Mouse (Mus musculus): ENCODE measurements around the gene Gpx1. TPM values are rescaled to one million over a fixed set of nuclear protein-coding genes. Genes with fewer than 3 reads are reported as not detected.
"Not testable (repeated sequence)": the region's sequence is repeated elsewhere in the genome, so short reads cannot be mapped to it uniquely, and the experiment has no call there.

Gpx1 gene
- polyA plus RNA-seq, 1 experiment from 2014 or later, result 429 TPM

DNA sequence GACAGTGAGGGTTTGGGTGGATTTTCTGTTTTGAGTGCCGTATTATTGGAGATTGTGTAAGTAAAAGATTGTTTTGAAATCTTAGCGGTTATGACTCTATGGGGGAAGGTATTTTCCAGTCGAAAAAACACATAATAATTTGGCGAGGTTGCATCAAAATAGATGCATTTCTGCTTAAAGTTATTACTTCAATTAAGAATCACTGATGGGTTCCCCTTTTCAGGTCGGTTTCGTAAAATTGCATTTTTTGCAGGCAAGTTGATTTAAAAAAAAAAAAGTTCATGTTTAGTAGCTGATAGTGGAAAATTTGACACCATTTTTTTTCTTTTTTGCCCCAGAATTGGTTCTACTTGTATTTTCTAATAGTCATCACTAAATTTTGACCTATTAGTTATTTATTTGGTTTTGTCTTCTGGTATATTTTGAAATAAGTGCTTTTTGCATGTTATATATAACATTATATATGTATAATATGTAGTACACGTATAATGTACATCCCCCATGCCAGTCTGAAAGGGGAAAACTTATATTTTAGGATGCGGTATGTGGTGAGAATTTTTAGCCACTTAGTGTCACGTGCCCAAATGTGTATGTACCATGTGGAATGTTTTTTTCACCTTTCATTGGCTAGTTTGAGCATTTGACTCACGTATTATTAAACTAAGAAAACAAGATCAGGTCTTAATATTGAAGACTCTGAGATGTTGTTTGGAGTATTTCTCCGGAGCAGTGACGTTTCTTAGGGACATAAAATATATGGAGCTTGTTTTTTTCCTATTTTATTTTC, 31.5 kb upstream of the Gpx1 start:
- Histone ChIP-seq H3K27ac (peak overlapping the region; percentile 96), H3K36me3 (replicated peaks) (peaks cover 16% of the 10 kb centered on the region), H3K9ac (peak overlapping the region; percentile 91), H3K4me2 (peak overlapping the region; percentile 61), H3K9me3 (no peaks in the 10 kb centered on the region), H3K27me3 (replicated peaks) (no peaks in the 10 kb centered on the region), H3K4me1 (peaks cover 39% of the 10 kb centered on the region), H3K4me3 (peak overlapping the region; percentile 86)
- 20% methylated on average over 12 of the region's 12 CpGs for WGBS
- no peak for ATAC-seq (replicated peaks)

DNA sequence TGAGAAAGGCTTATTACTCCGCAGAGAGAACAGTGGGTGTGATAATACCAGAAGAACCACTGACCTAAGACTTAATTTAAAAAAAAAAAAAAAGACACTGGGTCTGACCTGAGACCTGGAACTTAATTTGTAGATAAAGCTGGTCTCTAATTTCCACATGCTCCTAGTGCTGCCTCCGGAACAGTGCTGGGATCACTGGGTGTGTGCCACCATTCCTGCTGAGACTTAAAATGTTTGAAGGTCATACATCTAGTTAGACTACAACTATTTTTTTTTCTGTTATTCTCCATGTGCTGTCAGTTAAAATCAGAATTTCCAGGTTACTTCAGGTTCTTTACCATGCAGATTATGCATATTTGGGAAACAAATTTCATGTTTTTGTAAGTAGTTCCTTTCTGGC, 30.6 kb upstream of the Gpx1 start:
- Histone ChIP-seq H3K27ac (no peak overlapping the region), H3K4me1 (peaks cover 39% of the 10 kb centered on the region), H3K4me3 (peak overlapping the region; percentile 86; the same call in 1 of the 2 replicates), H3K4me2 (peak overlapping the region; percentile 61), H3K9ac (0 out of 2 replicates have a peak overlapping the region, but pooled peaks have one; percentile 19), H3K36me3 (replicated peaks) (peaks cover 9% of the 10 kb centered on the region; the same call in 1 of the 2 replicates), H3K27me3 (replicated peaks) (no peaks in the 10 kb centered on the region), H3K9me3 (no peaks in the 10 kb centered on the region)
- no peak for ATAC-seq (replicated peaks)
- 50% methylated on average over 2 of the region's 2 CpGs for WGBS

DNA sequence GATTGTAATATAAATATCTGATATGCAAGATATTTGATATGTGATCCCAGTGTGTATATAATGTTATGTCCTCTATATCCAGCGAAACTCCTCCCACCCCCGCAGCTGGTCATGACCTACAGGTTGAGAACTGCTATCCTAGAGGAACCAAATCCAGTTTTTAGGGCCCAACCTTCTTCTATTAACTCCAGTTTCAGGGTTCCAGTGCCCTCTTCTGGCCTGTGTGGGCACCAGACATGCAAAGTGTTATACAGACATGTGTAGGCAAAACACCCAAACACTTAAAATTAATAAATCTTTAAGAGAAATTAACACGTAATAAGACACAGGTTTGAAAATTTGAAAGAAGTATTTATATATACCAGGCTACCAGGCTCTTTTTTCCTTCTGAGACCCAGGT, 21.1 kb upstream of the Gpx1 start:
- Histone ChIP-seq H3K36me3 (replicated peaks) (0 out of 2 replicates have a peak, but pooled peaks cover 4% of the 10 kb centered on the region), H3K4me2 (no peak overlapping the region), H3K27ac (no peak overlapping the region), H3K9me3 (no peaks in the 10 kb centered on the region), H3K4me1 (no peaks in the 10 kb centered on the region), H3K27me3 (replicated peaks) (no peaks in the 10 kb centered on the region), H3K9ac (no peak overlapping the region), H3K4me3 (no peak overlapping the region)
- 93% methylated on average over 3 of the region's 3 CpGs for WGBS
- no peak for ATAC-seq (replicated peaks)

DNA sequence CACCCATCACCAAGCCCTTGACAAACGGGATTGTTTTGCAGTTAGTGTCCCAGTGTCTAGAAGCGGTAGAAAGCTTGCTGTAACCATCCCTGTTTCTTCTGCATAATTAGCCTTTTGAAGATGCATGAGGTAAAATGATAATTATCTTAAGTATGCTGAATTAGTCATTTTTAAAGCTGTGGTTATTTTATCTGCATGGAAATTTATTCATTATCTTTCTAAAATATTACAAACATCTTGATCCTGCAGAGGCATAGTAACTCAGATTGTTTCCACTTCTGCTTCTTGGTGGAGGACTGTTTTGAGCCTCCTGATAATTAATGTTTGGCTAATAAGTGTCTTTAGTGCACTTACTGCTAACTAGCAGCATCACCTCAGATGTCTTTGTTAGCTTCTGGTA, 20.2 kb upstream of the Gpx1 start:
- Histone ChIP-seq H3K9me3 (no peaks in the 10 kb centered on the region), H3K27ac (no peak overlapping the region), H3K27me3 (replicated peaks) (no peaks in the 10 kb centered on the region), H3K9ac (no peak overlapping the region), H3K4me2 (no peak overlapping the region), H3K4me1 (no peaks in the 10 kb centered on the region), H3K4me3 (no peak overlapping the region), H3K36me3 (replicated peaks) (0 out of 2 replicates have a peak, but pooled peaks cover 4% of the 10 kb centered on the region)
- 82% methylated on average over 2 of the region's 2 CpGs for WGBS
- no peak for ATAC-seq (replicated peaks)

DNA sequence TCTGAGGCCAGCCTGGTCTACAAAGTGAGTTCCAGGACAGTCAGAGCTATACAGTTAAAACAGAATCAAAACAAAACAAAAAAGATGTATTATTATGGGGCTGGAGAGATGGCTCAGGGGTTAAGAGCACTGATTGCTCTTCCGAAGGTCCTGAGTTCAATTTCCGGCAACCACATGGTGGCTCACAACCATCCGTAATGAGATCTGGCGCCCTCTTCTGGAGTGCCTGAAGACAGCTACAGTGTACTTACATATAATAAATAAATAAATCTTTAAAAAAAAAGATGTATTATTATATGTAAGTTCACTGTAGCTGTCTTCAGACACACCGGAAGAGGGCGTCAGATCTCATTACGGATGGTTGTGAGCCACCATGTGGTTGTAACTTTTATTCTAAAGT, 16.6 kb upstream of the Gpx1 start:
- not testable (repeated sequence) for H3K4me3 ChIP-seq; H3K4me2 ChIP-seq; ATAC-seq (replicated peaks); H3K36me3 ChIP-seq (replicated peaks); H3K9ac ChIP-seq; H3K27me3 ChIP-seq (replicated peaks); H3K4me1 ChIP-seq; H3K9me3 ChIP-seq; H3K27ac ChIP-seq
- 89% methylated on average over 7 of the region's 7 CpGs for WGBS

DNA sequence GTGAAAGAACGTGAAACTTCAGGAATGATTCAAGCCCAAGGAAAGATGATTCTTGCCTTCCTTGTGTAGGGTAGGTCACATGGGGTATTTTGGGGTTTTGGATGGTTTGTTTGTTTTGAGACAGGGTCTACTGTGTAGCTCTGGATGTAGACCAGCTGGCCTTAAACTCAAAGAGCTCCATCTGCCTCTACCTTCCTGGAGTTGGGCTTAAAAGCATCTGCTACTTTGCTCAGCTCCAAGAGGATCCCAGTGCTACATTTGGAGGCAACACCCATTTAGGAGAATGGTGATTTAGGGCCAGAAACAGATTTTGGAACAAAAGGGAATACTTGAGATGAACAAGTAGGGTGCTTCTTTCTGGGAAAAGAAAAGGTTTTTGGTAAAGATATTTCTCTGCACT, 13.9 kb upstream of the Gpx1 start:
- H3K9me3 ChIP-seq, result no peaks in the 10 kb centered on the region
- H3K27ac ChIP-seq, result no peak overlapping the region
- ATAC-seq (replicated peaks), result no peak
- no peaks in the 10 kb centered on the region for H3K27me3 ChIP-seq (replicated peaks)
- H3K4me1 ChIP-seq, result no peaks in the 10 kb centered on the region
- H3K4me3 ChIP-seq, result no peak overlapping the region
- 86% methylated on average over 1 of the region's 1 CpGs for WGBS
- H3K9ac ChIP-seq, result no peak overlapping the region
- peaks cover 8% of the 10 kb centered on the region; the same call in 1 of the 2 replicates for H3K36me3 ChIP-seq (replicated peaks)
- no peak overlapping the region for H3K4me2 ChIP-seq

DNA sequence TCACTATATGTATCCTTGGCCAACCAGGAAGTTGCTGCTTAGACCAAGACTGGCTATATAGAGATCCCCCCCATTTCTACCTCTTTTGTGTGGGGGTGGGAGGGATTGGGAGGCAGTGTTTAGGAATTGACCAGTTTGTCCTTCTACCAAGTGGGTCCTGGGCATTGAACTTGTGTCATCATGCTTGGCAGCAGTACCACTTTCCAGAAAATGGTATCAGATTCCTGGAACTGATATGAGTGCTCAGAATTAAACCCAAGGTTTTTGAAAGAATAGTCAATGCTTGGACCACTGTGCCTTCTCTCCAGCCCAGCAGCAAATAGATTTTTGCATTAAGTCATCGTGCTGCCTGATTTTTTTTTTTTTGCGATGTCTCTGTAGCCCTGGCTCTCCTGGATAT, 12.9 kb upstream of the Gpx1 start:
- WGBS, result 97% methylated on average over 2 of the region's 2 CpGs
- H3K4me1 ChIP-seq, result no peaks in the 10 kb centered on the region
- H3K4me2 ChIP-seq, result no peak overlapping the region
- H3K9me3 ChIP-seq, result no peaks in the 10 kb centered on the region
- no peak overlapping the region for H3K9ac ChIP-seq
- no peak overlapping the region for H3K27ac ChIP-seq
- peaks cover 8% of the 10 kb centered on the region; the same call in 1 of the 2 replicates for H3K36me3 ChIP-seq (replicated peaks)
- no peak for ATAC-seq (replicated peaks)
- H3K27me3 ChIP-seq (replicated peaks), result no peaks in the 10 kb centered on the region
- H3K4me3 ChIP-seq, result no peak overlapping the region

DNA sequence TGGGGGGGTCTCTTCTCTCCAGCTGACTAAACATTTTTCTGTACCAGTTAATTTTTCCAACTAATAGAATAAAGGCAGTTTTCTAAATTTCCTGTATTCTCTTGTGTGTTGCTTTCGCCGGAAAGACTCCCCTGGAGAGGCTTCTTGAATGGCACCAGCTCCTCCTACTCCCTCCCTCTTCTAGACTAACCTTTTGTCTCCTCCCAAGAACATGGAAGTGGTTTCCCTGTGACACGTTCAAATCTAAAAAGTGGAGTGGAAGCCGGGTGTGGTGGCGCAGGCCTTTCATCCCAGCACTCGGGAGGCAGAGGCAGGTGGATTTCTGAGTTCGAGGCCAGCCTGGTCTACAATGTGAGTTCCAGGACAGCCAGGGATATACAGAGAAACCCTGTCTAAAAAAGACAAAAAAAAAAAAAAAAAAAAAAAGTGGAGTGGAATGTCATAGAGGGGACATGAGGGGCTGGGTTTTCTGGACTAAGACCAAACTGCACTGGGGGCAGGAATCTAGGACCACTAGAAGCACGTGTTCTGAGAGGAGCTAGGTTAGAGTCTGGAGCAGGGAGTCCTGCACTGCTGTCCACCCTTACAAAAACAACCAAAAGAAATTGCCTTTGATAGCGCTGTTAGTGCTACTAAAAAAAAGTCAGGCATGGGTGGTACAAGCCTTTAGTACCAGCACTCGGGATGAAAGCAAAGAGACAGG, 704 bp upstream of the Gpx1 start:
- Histone ChIP-seq H3K27ac (peak overlapping the region; percentile 88), H3K4me2 (peak overlapping the region; percentile 75), H3K9me3 (no peaks in the 10 kb centered on the region), H3K36me3 (replicated peaks) (peaks cover 19% of the 10 kb centered on the region; the same call in 1 of the 2 replicates), H3K4me1 (peaks cover 21% of the 10 kb centered on the region), H3K27me3 (replicated peaks) (no peaks in the 10 kb centered on the region), H3K4me3 (no peak overlapping the region), H3K9ac (no peak overlapping the region)
- no peak; the same call in 1 of the 2 replicates for ATAC-seq (replicated peaks)
- 72% methylated on average over 10 of the region's 10 CpGs for WGBS

DNA sequence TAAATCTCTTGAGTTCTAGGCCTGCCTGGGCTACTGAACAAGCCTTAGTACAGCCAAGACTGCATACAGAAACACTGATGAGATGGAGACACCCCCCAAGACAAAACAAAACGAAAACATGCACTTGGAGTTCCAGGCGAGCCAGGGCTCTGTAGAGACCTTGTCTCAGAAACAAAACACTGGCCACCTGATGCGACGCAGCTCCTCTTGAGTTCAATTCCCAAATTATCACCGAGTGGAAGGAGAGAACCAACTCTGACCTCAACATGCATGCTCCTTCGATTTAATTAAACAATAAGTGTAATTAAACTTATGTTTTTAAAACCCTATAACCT, 185 bp upstream of the Gpx1 start:
- H3K36me3 ChIP-seq (replicated peaks), result peaks cover 19% of the 10 kb centered on the region; the same call in 1 of the 2 replicates
- H3K9me3 ChIP-seq, result no peaks in the 10 kb centered on the region
- WGBS, result 33% methylated on average over 6 of the region's 6 CpGs
- ATAC-seq (replicated peaks), result no peak; the same call in 1 of the 2 replicates
- H3K27me3 ChIP-seq (replicated peaks), result no peaks in the 10 kb centered on the region
- H3K27ac ChIP-seq, result peak overlapping the region; percentile 88
- H3K4me2 ChIP-seq, result peak overlapping the region; percentile 75
- H3K9ac ChIP-seq, result peak overlapping the region; percentile 80; the same call in 1 of the 2 replicates
- peaks cover 21% of the 10 kb centered on the region for H3K4me1 ChIP-seq
- peak overlapping the region; percentile 66 for H3K4me3 ChIP-seq

DNA sequence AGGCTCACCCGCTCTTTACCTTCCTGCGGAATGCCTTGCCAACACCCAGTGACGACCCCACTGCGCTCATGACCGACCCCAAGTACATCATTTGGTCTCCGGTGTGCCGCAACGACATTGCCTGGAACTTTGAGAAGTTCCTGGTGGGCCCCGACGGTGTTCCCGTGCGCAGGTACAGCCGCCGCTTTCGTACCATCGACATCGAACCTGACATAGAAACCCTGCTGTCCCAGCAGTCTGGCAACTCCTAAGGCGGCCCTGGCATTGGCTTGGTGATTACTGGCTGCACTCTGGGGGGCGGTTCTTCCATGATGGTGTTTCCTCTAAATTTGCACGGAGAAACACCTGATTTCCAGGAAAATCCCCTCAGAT, 1.2 kb downstream of the Gpx1 start:
- Histone ChIP-seq H3K4me3 (peak overlapping the region; percentile 66), H3K27me3 (replicated peaks) (no peaks in the 10 kb centered on the region), H3K9ac (peak overlapping the region; percentile 80), H3K36me3 (replicated peaks) (peaks cover 9% of the 10 kb centered on the region; the same call in 1 of the 2 replicates), H3K4me1 (peaks cover 21% of the 10 kb centered on the region), H3K27ac (peak overlapping the region; percentile 88), H3K9me3 (no peaks in the 10 kb centered on the region), H3K4me2 (peak overlapping the region; percentile 75)
- no peak for ATAC-seq (replicated peaks)
- WGBS, result 18% methylated on average over 20 of the region's 20 CpGs

DNA sequence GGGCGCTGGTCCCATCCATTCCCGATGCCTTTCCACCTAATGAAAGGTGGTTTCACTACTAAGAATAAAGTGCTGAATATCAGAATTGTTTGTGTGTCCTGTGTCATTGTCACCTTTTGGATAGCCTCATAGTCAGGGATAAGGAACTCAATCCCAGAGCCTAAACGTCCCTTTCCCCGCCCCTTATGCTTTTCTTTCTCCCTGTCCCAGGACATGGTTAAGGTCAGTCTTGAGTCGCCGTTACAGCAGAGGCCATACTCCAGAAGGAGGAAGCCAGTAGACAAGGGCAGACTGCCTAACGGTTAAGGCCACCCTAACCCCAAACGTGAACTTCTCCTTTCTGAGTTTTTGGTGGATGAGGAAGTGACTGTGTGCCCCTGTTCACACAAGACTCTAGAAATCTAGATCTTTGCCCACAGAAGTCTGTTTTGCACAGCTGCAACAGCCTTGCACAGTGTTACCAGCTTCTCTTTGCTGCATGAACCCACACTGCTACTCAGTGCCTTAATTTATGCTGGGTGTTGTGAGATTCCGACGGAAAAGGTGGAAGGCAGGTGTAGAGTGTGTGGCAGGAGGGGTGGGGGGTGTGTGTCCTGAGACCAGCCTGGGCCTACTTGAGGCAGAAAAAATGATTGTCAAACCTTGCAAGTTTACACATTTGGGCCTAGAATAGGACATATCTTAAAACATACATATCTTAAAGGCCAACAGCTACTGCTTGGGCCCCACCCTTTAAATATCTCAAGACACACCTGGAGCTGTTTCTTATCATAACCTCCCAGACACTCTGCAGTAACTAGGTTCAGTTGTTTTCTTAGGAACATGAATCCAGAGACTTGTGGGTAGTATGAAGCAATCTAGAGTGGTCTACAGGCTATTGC, 1.8 kb downstream of the Gpx1 start:
- Histone ChIP-seq H3K27me3 (replicated peaks) (no peaks in the 10 kb centered on the region), H3K27ac (no peak overlapping the region), H3K4me2 (peak overlapping the region; percentile 75), H3K9me3 (no peaks in the 10 kb centered on the region), H3K4me1 (peaks cover 21% of the 10 kb centered on the region), H3K36me3 (replicated peaks) (peaks cover 3% of the 10 kb centered on the region; the same call in 1 of the 2 replicates), H3K4me3 (peak overlapping the region; percentile 66), H3K9ac (peak overlapping the region; percentile 80; the same call in 1 of the 2 replicates)
- WGBS, result 76% methylated on average over 10 of the region's 10 CpGs
- no peak for ATAC-seq (replicated peaks)

DNA sequence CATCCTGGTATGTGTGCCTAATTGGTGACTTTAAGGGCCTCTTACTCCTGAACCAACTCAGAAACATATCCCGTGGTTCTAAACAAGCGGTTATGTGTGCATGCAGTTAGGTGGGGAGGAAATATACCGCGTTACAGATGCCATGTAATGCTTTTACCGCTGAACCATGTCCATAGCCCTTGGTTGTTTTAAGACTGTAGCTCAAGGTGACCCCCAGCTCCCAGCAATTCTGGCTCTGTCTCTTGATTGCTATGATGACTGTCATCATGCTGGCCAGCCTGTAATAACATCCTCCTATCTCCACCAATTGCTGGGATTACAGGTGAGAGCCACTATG, 2.4 kb downstream of the Gpx1 start:
- H3K4me2 ChIP-seq, result no peak overlapping the region
- no peak overlapping the region for H3K27ac ChIP-seq
- 92% methylated on average over 5 of the region's 5 CpGs for WGBS
- no peaks in the 10 kb centered on the region for H3K9me3 ChIP-seq
- ATAC-seq (replicated peaks), result no peak
- H3K36me3 ChIP-seq (replicated peaks), result 0 out of 2 replicates have a peak, but pooled peaks cover 2% of the 10 kb centered on the region
- H3K27me3 ChIP-seq (replicated peaks), result no peaks in the 10 kb centered on the region
- H3K9ac ChIP-seq, result no peak overlapping the region
- peaks cover 24% of the 10 kb centered on the region for H3K4me1 ChIP-seq
- H3K4me3 ChIP-seq, result no peak overlapping the region
